Mouse (Mus musculus): ENCODE results near the gene Cyfip2. TPM values are rescaled to one million over a fixed set of nuclear protein-coding genes. Genes with fewer than 3 reads are reported as not detected.

The Cyfip2 gene
- polyA plus RNA-seq, 1 experiment = 0.77 TPM

- H3K4me3 ChIP-seq (ENCODE audit: insufficient read depth, poor library complexity, severe bottlenecking) = no peak overlapping the region
- H3ac ChIP-seq (ENCODE audit: control insufficient read depth, insufficient read length, low read depth) = no peak overlapping the region
- no peaks in the 10 kb centered on the region for H3K36me3 ChIP-seq (ENCODE audit: control insufficient read depth, insufficient read depth)
- no peaks in the 10 kb centered on the region for H3K79me3 ChIP-seq (ENCODE audit: low read depth)
- H3K27me3 ChIP-seq (ENCODE audit: control insufficient read depth, insufficient read depth, insufficient read length) = no peaks in the 10 kb centered on the region
- TF ChIP-seq FOSL1 (IDR thresholded peaks at IDR 0.05; ENCODE audit: insufficient read depth, low read length, poor library complexity, severe bottlenecking) (no peak), USF1 (IDR thresholded peaks at IDR 0.05; ENCODE audit: low read depth) (no peak), MYOG (IDR thresholded peaks at IDR 0.05; ENCODE audit: control insufficient read depth, extremely low read depth, insufficient read length) (no peak), MAX (IDR thresholded peaks at IDR 0.05) (no peak), MYOD1 (IDR thresholded peaks at IDR 0.05; ENCODE audit: control insufficient read depth, insufficient read length, low read depth) (no peak)
- no peaks in the 10 kb centered on the region for H3K79me2 ChIP-seq (ENCODE audit: control insufficient read depth, insufficient read depth)
Measured at GRCm38 (mm10) chr11:46211858-46212257, 100.8 kb downstream of the Cyfip2 start.

GRCm38 (mm10) chr11:46209884-46210283 lies 102.8 kb downstream of the Cyfip2 start:
- H3ac ChIP-seq (ENCODE audit: control insufficient read depth, insufficient read length, low read depth) = no peak overlapping the region
- H3K27me3 ChIP-seq (ENCODE audit: control insufficient read depth, insufficient read depth, insufficient read length) = no peaks in the 10 kb centered on the region
- TF ChIP-seq CEBPB (IDR thresholded peaks at IDR 0.05; ENCODE audit: low read depth) = no peak
- TF ChIP-seq MYOD1 (IDR thresholded peaks at IDR 0.05; ENCODE audit: control insufficient read depth, insufficient read length, low read depth) = no peak
- TF ChIP-seq USF1 (IDR thresholded peaks at IDR 0.05; ENCODE audit: low read depth) = no peak
- no peak for TF ChIP-seq FOSL1 (IDR thresholded peaks at IDR 0.05; ENCODE audit: insufficient read depth, low read length, poor library complexity, severe bottlenecking)
- TF ChIP-seq MAX (IDR thresholded peaks at IDR 0.05) = no peak
- no peak for TF ChIP-seq MYOG (IDR thresholded peaks at IDR 0.05; ENCODE audit: control insufficient read depth, extremely low read depth, insufficient read length)
- no peak for TF ChIP-seq CTCF (IDR thresholded peaks at IDR 0.05; ENCODE audit: control insufficient read depth, insufficient read depth, insufficient read length)
- H3K79me2 ChIP-seq (ENCODE audit: control insufficient read depth, insufficient read depth) = no peaks in the 10 kb centered on the region
- no peaks in the 10 kb centered on the region for H3K79me3 ChIP-seq (ENCODE audit: low read depth)
- H3K36me3 ChIP-seq (ENCODE audit: control insufficient read depth, insufficient read depth) = no peaks in the 10 kb centered on the region
- no peak overlapping the region for H3K4me3 ChIP-seq (ENCODE audit: insufficient read depth, poor library complexity, severe bottlenecking)

GRCm38 (mm10) chr11:46205639-46206409 lies 106.8 kb downstream of the Cyfip2 start:
- no peaks in the 10 kb centered on the region for H3K79me3 ChIP-seq (ENCODE audit: low read depth)
- no peaks in the 10 kb centered on the region for H3K36me3 ChIP-seq (ENCODE audit: control insufficient read depth, insufficient read depth)
- TF ChIP-seq CEBPB (IDR thresholded peaks at IDR 0.05; ENCODE audit: low read depth) (no peak), USF1 (IDR thresholded peaks at IDR 0.05; ENCODE audit: low read depth) (no peak), FOSL1 (IDR thresholded peaks at IDR 0.05; ENCODE audit: insufficient read depth, low read length, poor library complexity, severe bottlenecking) (no peak), CTCF (IDR thresholded peaks at IDR 0.05; ENCODE audit: control insufficient read depth, insufficient read depth, insufficient read length) (no peak), MYOG (IDR thresholded peaks at IDR 0.05; ENCODE audit: control insufficient read depth, extremely low read depth, insufficient read length) (no peak), MAX (IDR thresholded peaks at IDR 0.05) (no peak), MYOD1 (IDR thresholded peaks at IDR 0.05; ENCODE audit: control insufficient read depth, insufficient read length, low read depth) (no peak)
- H3K79me2 ChIP-seq (ENCODE audit: control insufficient read depth, insufficient read depth) = no peaks in the 10 kb centered on the region
- H3K27me3 ChIP-seq (ENCODE audit: control insufficient read depth, insufficient read depth, insufficient read length) = no peaks in the 10 kb centered on the region
- no peak overlapping the region for H3K4me3 ChIP-seq (ENCODE audit: insufficient read depth, poor library complexity, severe bottlenecking)
- H3ac ChIP-seq (ENCODE audit: control insufficient read depth, insufficient read length, low read depth) = no peak overlapping the region

- Histone ChIP-seq H3K79me2 (ENCODE audit: control insufficient read depth, insufficient read depth) (no peaks in the 10 kb centered on the region), H3K79me3 (ENCODE audit: low read depth) (no peaks in the 10 kb centered on the region), H3K27me3 (ENCODE audit: control insufficient read depth, insufficient read depth, insufficient read length) (no peaks in the 10 kb centered on the region), H3ac (ENCODE audit: control insufficient read depth, insufficient read length, low read depth) (no peak overlapping the region), H3K36me3 (ENCODE audit: control insufficient read depth, insufficient read depth) (no peaks in the 10 kb centered on the region), H3K4me3 (ENCODE audit: insufficient read depth, poor library complexity, severe bottlenecking) (no peak overlapping the region)
- TF ChIP-seq MYOD1 (IDR thresholded peaks at IDR 0.05; ENCODE audit: control insufficient read depth, insufficient read length, low read depth) (no peak), USF1 (IDR thresholded peaks at IDR 0.05; ENCODE audit: low read depth) (no peak), MYOG (IDR thresholded peaks at IDR 0.05; ENCODE audit: control insufficient read depth, extremely low read depth, insufficient read length) (no peak), CEBPB (IDR thresholded peaks at IDR 0.05; ENCODE audit: low read depth) (no peak), MAX (IDR thresholded peaks at IDR 0.05) (no peak), FOSL1 (IDR thresholded peaks at IDR 0.05; ENCODE audit: insufficient read depth, low read length, poor library complexity, severe bottlenecking) (no peak), CTCF (IDR thresholded peaks at IDR 0.05; ENCODE audit: control insufficient read depth, insufficient read depth, insufficient read length) (no peak)
Measured at GRCm38 (mm10) chr11:46204841-46205240, 107.8 kb downstream of the Cyfip2 start.

- H3K36me3 ChIP-seq (ENCODE audit: control insufficient read depth, insufficient read depth) = no peaks in the 10 kb centered on the region
- no peaks in the 10 kb centered on the region for H3K79me3 ChIP-seq (ENCODE audit: low read depth)
Measured at GRCm38 (mm10) chr11:46202547-46202887, 110.1 kb downstream of the Cyfip2 start.

More at GRCm38 (mm10) chr11:46202547-46202887, 110.1 kb downstream of the Cyfip2 start:
- TF ChIP-seq MYOD1 (IDR thresholded peaks at IDR 0.05; ENCODE audit: control insufficient read depth, insufficient read length, low read depth) (no peak), CTCF (IDR thresholded peaks at IDR 0.05; ENCODE audit: control insufficient read depth, insufficient read depth, insufficient read length) (no peak), USF1 (IDR thresholded peaks at IDR 0.05; ENCODE audit: low read depth) (no peak), CEBPB (IDR thresholded peaks at IDR 0.05; ENCODE audit: low read depth) (no peak), MAX (IDR thresholded peaks at IDR 0.05) (no peak), FOSL1 (IDR thresholded peaks at IDR 0.05; ENCODE audit: insufficient read depth, low read length, poor library complexity, severe bottlenecking) (no peak), MYOG (IDR thresholded peaks at IDR 0.05; ENCODE audit: control insufficient read depth, extremely low read depth, insufficient read length) (no peak)
- no peaks in the 10 kb centered on the region for H3K79me2 ChIP-seq (ENCODE audit: control insufficient read depth, insufficient read depth)
- no peak overlapping the region for H3ac ChIP-seq (ENCODE audit: control insufficient read depth, insufficient read length, low read depth)
- no peaks in the 10 kb centered on the region for H3K27me3 ChIP-seq (ENCODE audit: control insufficient read depth, insufficient read depth, insufficient read length)
- no peak overlapping the region for H3K4me3 ChIP-seq (ENCODE audit: insufficient read depth, poor library complexity, severe bottlenecking)

All from C2C12 (cell line).